In the genomic region with DNA sequence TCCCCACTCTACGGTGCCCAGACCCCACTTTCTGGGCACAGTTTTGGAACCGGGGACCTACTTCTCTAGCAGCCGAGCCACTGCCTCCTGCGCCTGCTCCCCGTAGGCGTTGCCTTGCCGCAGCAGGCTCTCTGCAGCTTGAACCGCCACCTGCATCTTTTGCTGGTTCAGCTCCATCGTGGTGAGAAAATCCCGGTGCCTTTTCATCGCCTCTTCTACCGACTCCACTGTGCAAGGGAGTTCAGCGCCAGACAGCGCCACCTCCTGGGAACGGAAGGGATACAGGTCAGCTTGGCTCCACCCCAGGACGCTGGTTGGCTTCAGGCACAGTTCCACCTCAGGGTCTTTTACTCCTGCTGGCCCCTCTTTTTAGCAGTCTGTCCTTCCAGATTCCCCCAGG, we compare ENCODE assay signal across 8 mouse cellular contexts. TPM values are rescaled to one million over a fixed set of nuclear protein-coding genes. Genes with fewer than 3 reads are reported as not detected.
A peak's percentile ranks its signal among the peaks of the same experiment; 100 is the strongest.
DNase-seq lines count a peak whose midpoint lies in the region; ATAC-seq and TF ChIP-seq lines count a peak whose summit lies in the region.

No protein-coding gene starts in this region.

- no peak overlapping the region for H3K4me3 ChIP-seq in midbrain, embryonic 10.5 days
- no peak overlapping the region for H3K4me3 ChIP-seq in midbrain, embryonic 16.5 days (ENCODE audit: low read depth, low read length)
- no peak overlapping the region for H3K4me3 ChIP-seq in forebrain, embryonic 14.5 days (ENCODE audit: low read depth, low read length)
- no peak overlapping the region for H3K4me3 ChIP-seq in lung, postnatal 0 days (ENCODE audit: low read depth, low read length)

- no peak overlapping the region for H3K27ac ChIP-seq in midbrain, embryonic 10.5 days (replicated peaks)
- no peak overlapping the region for H3K27ac ChIP-seq in midbrain, embryonic 16.5 days (ENCODE audit: low read length)
- no peak overlapping the region for H3K27ac ChIP-seq in forebrain, embryonic 14.5 days (ENCODE audit: low read depth, low read length)
- no peak overlapping the region for H3K27ac ChIP-seq in lung, postnatal 0 days (ENCODE audit: low read length)

- H3K4me2 ChIP-seq in midbrain, embryonic 16.5 days (ENCODE audit: low read length), result no peak overlapping the region
- H3K4me2 ChIP-seq in forebrain, embryonic 14.5 days (ENCODE audit: low read length), result no peak overlapping the region
- H3K4me2 ChIP-seq in lung, postnatal 0 days (replicated peaks; ENCODE audit: low read depth, low read length), result no peak overlapping the region

- peaks cover 16% of the 10 kb centered on the region for H3K9me3 ChIP-seq in midbrain, embryonic 10.5 days (replicated peaks)
- 0 out of 2 replicates have a peak, but pooled peaks cover 6% of the 10 kb centered on the region for H3K9me3 ChIP-seq in midbrain, embryonic 16.5 days (replicated peaks; ENCODE audit: control insufficient read depth, low read length, poor library complexity, severe bottlenecking)
- H3K9me3 ChIP-seq in forebrain, embryonic 14.5 days (replicated peaks; ENCODE audit: control insufficient read depth, low read length), result 0 out of 2 replicates have a peak, but pooled peaks cover 5% of the 10 kb centered on the region
- peaks cover 6% of the 10 kb centered on the region; the same call in 1 of the 2 replicates for H3K9me3 ChIP-seq in lung, postnatal 0 days (ENCODE audit: low read length)

- peak; percentile 66 for DNase-seq in midbrain, embryonic 10.5 days (ENCODE audit: low spot score)
- DNase-seq in brain, embryonic 14.5 days (ENCODE audit: low read depth), result peak; percentile 73
- peak; percentile 65 for DNase-seq in forebrain, embryonic 14.5 days (ENCODE audit: low spot score)
- DNase-seq in kidney, postnatal 36 days, result peak; percentile 48 to 81
- peak; percentile 47 for DNase-seq in lung, postnatal 0 days (ENCODE audit: low spot score)
- peak; percentile 76 for DNase-seq in right cerebral cortex, postnatal 14 days
- DNase-seq in yolk sac, embryonic 10.5 days (ENCODE audit: low spot score), result peak; percentile 7

- peaks cover 92% of the 10 kb centered on the region for H3K27me3 ChIP-seq in midbrain, embryonic 10.5 days (ENCODE audit: low read depth, poor library complexity, severe bottlenecking)
- peaks cover 68% of the 10 kb centered on the region for H3K27me3 ChIP-seq in midbrain, embryonic 16.5 days (ENCODE audit: control insufficient read depth, insufficient read depth, low read depth, low read length)
- peaks cover 65% of the 10 kb centered on the region for H3K27me3 ChIP-seq in forebrain, embryonic 14.5 days (replicated peaks; ENCODE audit: control insufficient read depth, insufficient read depth, low read length)
- H3K27me3 ChIP-seq in lung, postnatal 0 days (replicated peaks; ENCODE audit: insufficient read depth, low read length), result peaks cover 41% of the 10 kb centered on the region

- H3K9ac ChIP-seq in midbrain, embryonic 16.5 days (ENCODE audit: low read depth, low read length), result no peak overlapping the region
- H3K9ac ChIP-seq in forebrain, embryonic 14.5 days (ENCODE audit: low read length), result no peak overlapping the region
- H3K9ac ChIP-seq in lung, postnatal 0 days (replicated peaks; ENCODE audit: low read depth), result no peak overlapping the region

- 10% methylated on average over 16 of the region's 16 CpGs for WGBS in midbrain, embryonic 10.5 days
- WGBS in midbrain, embryonic 16.5 days, result 8% methylated on average over 16 of the region's 16 CpGs
- 5% methylated on average over 16 of the region's 16 CpGs for WGBS in forebrain, embryonic 14.5 days
- WGBS in lung, postnatal 0 days, result 8% methylated on average over 16 of the region's 16 CpGs

- peaks cover 13% of the 10 kb centered on the region for H3K4me1 ChIP-seq in midbrain, embryonic 10.5 days
- H3K4me1 ChIP-seq in midbrain, embryonic 16.5 days (ENCODE audit: control insufficient read depth, insufficient read depth, low read length), result no peaks in the 10 kb centered on the region
- H3K4me1 ChIP-seq in forebrain, embryonic 14.5 days (ENCODE audit: control insufficient read depth, insufficient read depth, low read length), result no peaks in the 10 kb centered on the region
- H3K4me1 ChIP-seq in lung, postnatal 0 days (ENCODE audit: insufficient read depth, low read depth, low read length), result no peaks in the 10 kb centered on the region

- TF ChIP-seq EP300 in lung, postnatal 0 days (IDR thresholded peaks at IDR 0.05), result no peak

- TF ChIP-seq CTCF in brain, embryonic 14.5 days (IDR thresholded peaks at IDR 0.05; ENCODE audit: borderline replicate concordance, extremely low read depth, insufficient read depth, insufficient read length), result peak; percentile 75
- TF ChIP-seq CTCF in lung, postnatal 0 days (IDR thresholded peaks at IDR 0.05), result peak; percentile 81

- ATAC-seq in midbrain, embryonic 16.5 days, result no peak
- 0 out of 2 replicates have a peak, but pooled peaks have one; percentile 32 for ATAC-seq in forebrain, embryonic 14.5 days
- ATAC-seq in lung, postnatal 0 days, result peak; percentile 40

- no peak for TF ChIP-seq POLR2A in brain, embryonic 14.5 days (IDR thresholded peaks at IDR 0.05; ENCODE audit: borderline replicate concordance, extremely low read depth, insufficient read depth, insufficient read length, poor library complexity, severe bottlenecking)

- no peaks in the 10 kb centered on the region for H3K36me3 ChIP-seq in midbrain, embryonic 10.5 days
- peaks cover 12% of the 10 kb centered on the region for H3K36me3 ChIP-seq in midbrain, embryonic 16.5 days (ENCODE audit: control insufficient read depth, insufficient read depth, low read length)
- H3K36me3 ChIP-seq in forebrain, embryonic 14.5 days (ENCODE audit: control insufficient read depth, insufficient read depth, low read length), result no peaks in the 10 kb centered on the region
- H3K36me3 ChIP-seq in lung, postnatal 0 days (ENCODE audit: insufficient read depth, low read length), result no peaks in the 10 kb centered on the region

RNA-seq across cellular contexts. Expression of a gene that starts 44.8 kb away (rescaled TPM):
- polyA plus RNA-seq in midbrain, embryonic 10.5 days (2016; fragmentation: Nextera tagmentation; extraction: Ambion mirVana), result 0.30 and 0.52 TPM in 2 replicates
- polyA plus RNA-seq in midbrain, embryonic 16.5 days (2015; fragmentation: Nextera tagmentation; extraction: Ambion mirVana), result 3.1 and 4.4 TPM in 2 replicates
- polyA plus RNA-seq in brain, embryonic 14.5 days (2012; rRNA removed), result 21.0 and 30.4 TPM in 2 replicates
- polyA plus RNA-seq in forebrain, embryonic 14.5 days (2014; fragmentation: Nextera tagmentation; extraction: Ambion mirVana), result 1.6 and 1.7 TPM in 2 replicates
- 0.20 and 0.21 TPM in 2 replicates for polyA plus RNA-seq in lung, postnatal 0 days (2015; fragmentation: Nextera tagmentation; extraction: Ambion mirVana)

RNA-seq across cellular contexts. Expression of a gene that starts 45.1 kb away (rescaled TPM):
- polyA plus RNA-seq in midbrain, embryonic 10.5 days (2016; fragmentation: Nextera tagmentation; extraction: Ambion mirVana), result 38.9 and 40.9 TPM in 2 replicates
- polyA plus RNA-seq in midbrain, embryonic 16.5 days (2015; fragmentation: Nextera tagmentation; extraction: Ambion mirVana), result 13.2 and 15.1 TPM in 2 replicates
- 13.9 and 19.1 TPM in 2 replicates for polyA plus RNA-seq in brain, embryonic 14.5 days (2012; rRNA removed)
- 22.4 and 23.7 TPM in 2 replicates for polyA plus RNA-seq in forebrain, embryonic 14.5 days (2014; fragmentation: Nextera tagmentation; extraction: Ambion mirVana)
- polyA plus RNA-seq in lung, postnatal 0 days (2015; fragmentation: Nextera tagmentation; extraction: Ambion mirVana), result 61.7 and 63.4 TPM in 2 replicates

RNA-seq across cellular contexts. Expression of a gene that starts 45.5 kb away (rescaled TPM):
- polyA plus RNA-seq in midbrain, embryonic 10.5 days (2016; fragmentation: Nextera tagmentation; extraction: Ambion mirVana), result 0.48 and 0.82 TPM in 2 replicates
- polyA plus RNA-seq in midbrain, embryonic 16.5 days (2015; fragmentation: Nextera tagmentation; extraction: Ambion mirVana), result not detected in 2 replicates
- polyA plus RNA-seq in brain, embryonic 14.5 days (2012; rRNA removed), result 0.20 TPM in 1 of 2 replicates, not detected in the other
- polyA plus RNA-seq in forebrain, embryonic 14.5 days (2014; fragmentation: Nextera tagmentation; extraction: Ambion mirVana), result 0.38 TPM in 1 of 2 replicates, not detected in the other
- not detected in 2 replicates for polyA plus RNA-seq in lung, postnatal 0 days (2015; fragmentation: Nextera tagmentation; extraction: Ambion mirVana)

RNA-seq across cellular contexts. Expression of a gene that starts 46.9 kb away (rescaled TPM):
- polyA plus RNA-seq in midbrain, embryonic 10.5 days (2016; fragmentation: Nextera tagmentation; extraction: Ambion mirVana), result 71.7 and 77.2 TPM in 2 replicates
- 47.4 and 55.1 TPM in 2 replicates for polyA plus RNA-seq in midbrain, embryonic 16.5 days (2015; fragmentation: Nextera tagmentation; extraction: Ambion mirVana)
- polyA plus RNA-seq in brain, embryonic 14.5 days (2012; rRNA removed), result 142 and 232 TPM in 2 replicates
- polyA plus RNA-seq in forebrain, embryonic 14.5 days (2014; fragmentation: Nextera tagmentation; extraction: Ambion mirVana), result 52.4 and 66.4 TPM in 2 replicates
- polyA plus RNA-seq in lung, postnatal 0 days (2015; fragmentation: Nextera tagmentation; extraction: Ambion mirVana), result 31.1 and 31.2 TPM in 2 replicates

Comparison
In these comparisons a context has a peak if more than half of its experiments do, and no peak if none do; other contexts are left out.
1. DNase-seq: peak in every context shown above with its lines; median percentile 76 in right cerebral cortex, postnatal 14 days; 73 in brain, embryonic 14.5 days; 66 in midbrain, embryonic 10.5 days; 65 in forebrain, embryonic 14.5 days; 64 in kidney, postnatal 36 days; 47 in lung, postnatal 0 days; 7 in yolk sac, embryonic 10.5 days.